Mouse (Mus musculus) fibroblast of lung, adult 2 months (primary cell): ENCODE data around the gene Insm2.

ENCODE experiments used
- DNase-seq: peaks from one replicate; pipeline ENCODE4 v3.0.0-alpha.2; 2011; ENCODE audit warnings: low read depth

Insm2 gene

DNA sequence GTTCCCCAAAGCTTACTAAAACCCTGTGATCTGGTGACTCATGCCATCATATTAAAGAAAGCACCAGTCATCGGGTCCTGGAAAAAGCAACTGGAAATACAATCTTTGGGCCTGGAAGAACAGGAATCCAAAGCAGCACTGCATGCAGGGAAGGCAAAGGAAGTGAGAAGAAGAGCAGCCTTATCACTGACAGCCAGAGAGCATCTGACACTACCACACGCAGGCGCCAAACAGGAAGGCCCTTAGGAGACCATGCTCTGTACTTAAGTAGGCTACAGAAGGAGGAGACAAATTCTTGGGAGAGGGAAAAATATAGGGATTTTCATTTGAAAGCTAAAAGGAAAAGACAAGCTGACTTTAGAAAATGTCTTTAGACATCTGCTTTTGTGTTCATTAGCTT is 5.2 kb downstream of the Insm2 start:
- no peak for DNase-seq

DNA sequence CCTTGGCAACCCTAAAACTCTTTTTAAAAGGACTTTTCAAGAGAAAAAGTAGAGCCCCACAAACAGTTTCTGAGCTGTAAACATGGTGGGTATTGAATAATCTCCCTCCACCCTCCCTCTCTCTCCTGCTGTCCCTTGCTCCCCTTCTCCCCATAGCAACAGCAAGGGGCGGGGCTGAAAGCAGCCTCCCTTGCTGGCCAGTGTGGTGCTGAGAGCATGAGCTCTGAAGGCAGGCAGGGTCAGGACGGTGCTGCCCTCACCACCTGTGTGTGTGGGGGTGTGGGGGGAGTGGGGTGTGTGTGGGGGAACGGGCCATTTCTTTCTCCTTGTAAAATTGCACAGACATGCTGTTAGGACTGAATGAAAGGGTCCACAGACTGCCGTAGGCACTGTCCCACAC is 8.7 kb downstream of the Insm2 start:
- DNase-seq, result no peak

DNA sequence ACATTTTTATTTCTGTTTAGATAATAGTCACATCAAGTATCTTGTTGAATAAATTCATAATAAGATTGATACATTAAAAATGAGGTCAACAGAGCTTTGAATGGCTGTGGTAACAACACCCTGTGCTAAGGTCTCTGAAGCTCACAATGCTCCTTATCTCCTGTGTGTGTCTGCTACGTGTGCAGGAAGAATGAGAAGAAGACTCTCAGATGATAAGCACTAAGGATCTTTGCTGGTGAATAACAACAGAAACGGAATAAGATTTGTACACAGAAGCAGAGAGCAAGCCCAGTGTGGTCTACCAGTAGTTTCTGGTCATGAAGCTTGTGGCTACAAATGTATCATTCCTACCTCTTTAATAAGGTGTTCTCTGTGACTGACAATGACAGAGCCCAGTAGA is 11.6 kb downstream of the Insm2 start:
- no peak for DNase-seq

DNA sequence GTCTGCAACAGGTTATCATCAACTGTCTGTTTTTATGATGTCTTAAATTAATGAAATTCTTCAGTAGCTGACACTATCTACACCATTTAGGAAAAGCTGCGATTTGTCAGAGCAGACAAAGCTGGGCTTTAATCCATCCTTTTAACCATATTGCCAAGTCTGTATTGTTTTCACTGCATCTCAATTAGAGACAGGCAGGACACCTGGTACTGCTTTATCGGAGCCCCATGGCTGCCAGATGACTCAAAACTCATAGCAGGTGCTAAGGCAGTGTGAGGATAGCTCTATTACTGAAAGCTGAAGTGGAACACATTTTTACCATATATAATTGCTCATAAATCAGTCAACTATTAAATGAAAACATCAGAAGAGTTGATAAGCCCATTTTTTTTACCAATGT is 21.1 kb downstream of the Insm2 start:
- no peak for DNase-seq

DNA sequence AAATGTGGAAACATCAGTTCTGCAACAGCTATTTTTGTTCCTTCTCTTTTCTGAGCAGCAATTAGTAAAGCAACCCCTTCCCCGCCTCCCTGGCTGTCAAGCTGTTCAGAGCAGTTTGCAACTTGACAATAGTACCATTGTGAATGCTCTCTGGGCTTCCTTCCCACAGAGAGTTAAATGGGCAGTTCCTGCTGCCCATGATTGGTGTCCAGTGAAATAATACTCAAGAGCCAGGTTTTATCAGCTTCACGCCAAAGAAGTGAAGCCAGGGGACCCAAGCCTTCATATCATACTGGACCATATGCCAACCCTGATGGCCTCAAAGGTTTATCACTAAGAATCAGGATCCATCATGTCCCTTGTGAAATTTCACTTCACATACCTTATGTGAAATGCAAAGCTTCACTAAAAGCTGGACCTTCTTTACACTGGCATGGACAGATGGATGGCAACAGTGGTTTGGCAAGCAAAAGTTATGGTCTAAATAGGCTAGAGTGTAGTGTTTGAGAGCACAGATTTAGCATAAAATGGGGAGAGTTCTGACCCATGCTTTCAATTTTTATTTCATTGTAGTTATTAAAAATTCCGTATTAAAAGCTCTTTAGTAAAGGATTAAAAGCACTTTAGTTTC is 23.5 kb downstream of the Insm2 start:
- DNase-seq, result no peak

DNA sequence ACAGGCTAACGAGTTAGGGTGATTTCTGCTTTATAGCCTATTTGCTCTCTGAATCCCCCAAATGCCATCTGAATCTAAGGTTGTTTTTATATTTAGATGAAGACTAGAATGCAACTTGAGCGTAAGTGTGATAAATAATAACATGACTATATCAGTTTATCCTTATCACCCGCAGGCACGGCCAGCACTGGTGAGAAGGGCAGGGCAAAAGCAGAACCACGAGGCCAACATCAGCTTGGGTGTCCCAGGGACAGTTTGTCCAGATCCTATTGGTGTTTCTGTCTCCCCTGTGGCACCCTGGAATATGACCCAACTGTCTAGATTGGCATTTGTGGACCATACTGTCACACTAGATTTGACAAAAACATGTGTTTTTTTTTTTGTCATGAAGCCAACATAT is 24.0 kb downstream of the Insm2 start:
- no peak for DNase-seq

DNA sequence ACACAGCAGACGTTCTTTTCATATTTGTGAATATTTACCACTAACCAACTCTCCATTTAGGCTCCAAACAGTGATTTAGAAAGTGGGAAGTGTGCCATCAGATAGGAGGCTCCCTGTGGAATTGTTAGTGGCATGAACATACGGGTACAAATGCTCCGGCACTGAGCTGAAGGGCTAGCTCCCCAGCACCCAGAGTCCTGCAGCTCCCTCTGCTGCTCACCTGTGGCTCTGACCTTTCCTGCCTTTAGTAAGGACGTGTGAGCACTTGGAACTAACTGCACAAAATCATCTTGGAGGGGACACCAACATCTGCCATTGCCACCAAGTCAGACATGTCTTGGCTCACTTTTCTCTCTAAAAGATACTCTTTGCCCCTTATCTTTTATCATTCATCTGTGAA is 27.5 kb downstream of the Insm2 start:
- DNase-seq, result no peak

DNA sequence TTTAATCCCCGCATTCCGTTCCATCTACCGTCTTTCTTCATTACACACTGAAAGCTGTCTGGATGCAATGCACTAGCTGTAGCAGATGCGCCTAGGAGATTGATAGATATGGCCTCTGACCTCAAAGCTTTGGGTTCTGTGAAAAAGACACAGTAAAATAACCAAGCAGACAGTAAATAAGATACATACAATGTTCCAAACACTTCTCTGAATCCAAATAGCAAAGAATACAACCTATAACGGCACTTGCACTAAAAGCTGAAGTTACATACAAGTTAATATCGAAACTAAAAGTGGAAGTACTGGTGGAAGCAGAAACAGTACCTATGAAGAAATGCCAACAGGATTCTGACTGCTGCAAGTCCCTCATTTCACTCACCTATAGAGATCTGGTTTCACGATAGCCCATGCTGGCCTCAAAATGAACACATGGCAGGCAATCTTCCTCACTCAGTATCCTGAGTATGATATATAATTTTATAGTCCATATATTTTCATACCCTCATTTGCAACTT is 48.8 kb downstream of the Insm2 start:
- DNase-seq, result no peak
